Mouse (Mus musculus): ENCODE measurements at regions not wholly inside any gene's neighbourhood (a gene's known extent, or its start where the extent isn't known, plus 50 kb on each side); places are given as distances from the start of the nearest gene placed in this dataset.

- TF ChIP-seq CTCF (IDR thresholded peaks at IDR 0.05; ENCODE audit: extremely low read depth, insufficient read length, insufficient replicate concordance, low read depth, low read length) (peak; percentile 66; the same call in 1 of the 2 replicates), POLR2A (IDR thresholded peaks at IDR 0.05; ENCODE audit: low read depth, low read length) (no peak)
Observed at GRCm38 (mm10) chr10:125725077-125725680, 240.8 kb upstream of the Lrig3 start.
